Mouse (Mus musculus): ENCODE measurements at regions not wholly inside any gene's neighbourhood (a gene's known extent, or its start where the extent isn't known, plus 50 kb on each side); places are given as distances from the start of the nearest gene placed in this dataset.

DNA sequence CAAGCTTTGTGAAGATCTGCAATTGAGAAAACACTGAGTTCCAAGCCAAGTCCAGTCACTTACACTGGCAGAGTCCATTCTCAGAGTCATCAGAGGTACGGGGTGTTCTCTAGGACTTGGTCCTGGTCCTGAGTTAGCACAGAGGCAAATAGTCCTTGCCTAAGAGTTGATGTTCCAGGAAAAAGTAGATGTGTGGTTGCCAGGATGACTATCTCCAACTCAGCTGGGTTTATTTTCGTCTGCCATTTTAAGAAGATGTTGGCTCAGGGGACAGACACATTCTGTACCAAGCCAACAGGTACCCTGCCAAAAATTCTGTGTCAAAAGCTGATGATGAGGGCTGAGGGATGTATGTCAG lies 89.6 kb upstream of the Tbl1xr1 start:
- H3K79me2 ChIP-seq (ENCODE audit: control insufficient read depth, insufficient read depth, low read length, poor library complexity) = peaks cover 2% of the 10 kb centered on the region
- peak overlapping the region; percentile 48 for H3K4me3 ChIP-seq (ENCODE audit: control insufficient read depth in 1 of 2, insufficient read depth in 1 of 2, low read depth in 2 of 2, low read length in 2 of 2)
- peak; percentile 61 for DNase-seq (ENCODE audit: low read depth, low spot score)
- peak overlapping the region; percentile 99 for H3K27ac ChIP-seq (ENCODE audit: control insufficient read depth, low read depth, low read length)
- H3K9ac ChIP-seq (ENCODE audit: control insufficient read depth, low read depth, low read length, poor library complexity, severe bottlenecking) = peak overlapping the region; percentile 75
- H3K36me3 ChIP-seq (ENCODE audit: control insufficient read depth in 1 of 2, insufficient read depth in 2 of 2, low read length in 2 of 2) = peaks cover 0 to 66% of the 10 kb centered on the region in 2 experiments; a peak in 2 of 4 replicates
- no peaks in the 10 kb centered on the region for H3K27me3 ChIP-seq (ENCODE audit: control insufficient read depth in 1 of 2, insufficient read depth in 2 of 2, low read length in 2 of 2)
- peaks cover 17 to 52% of the 10 kb centered on the region in 2 experiments for H3K4me1 ChIP-seq (ENCODE audit: control insufficient read depth in 1 of 2, insufficient read depth in 2 of 2, low read length in 2 of 2)
- H3K9me3 ChIP-seq (replicated peaks; ENCODE audit: insufficient read depth, low read length) = no peaks in the 10 kb centered on the region
- TF ChIP-seq GATA1 (IDR thresholded peaks at IDR 0.05; ENCODE audit: low read depth, low read length) = 0 out of 2 replicates have a peak, but pooled peaks have one; percentile 40
- no peak for TF ChIP-seq MYC (IDR thresholded peaks at IDR 0.05; ENCODE audit: low read depth, low read length)
- TF ChIP-seq POLR2AphosphoS2 (IDR thresholded peaks at IDR 0.05; ENCODE audit: low read length) = no peak
- TF ChIP-seq USF1 (IDR thresholded peaks at IDR 0.05; ENCODE audit: low read depth, low read length) = no peak
- TF ChIP-seq ETS1 (IDR thresholded peaks at IDR 0.05; ENCODE audit: low read depth, low read length) = peak; percentile 38; the same call in 1 of the 2 replicates
- TF ChIP-seq MXI1 (IDR thresholded peaks at IDR 0.05; ENCODE audit: low read depth, low read length) = 0 out of 2 replicates have a peak, but pooled peaks have one; percentile 0
- TF ChIP-seq ZMIZ1 (IDR thresholded peaks at IDR 0.05; ENCODE audit: low read depth, low read length) = no peak
- no peak for TF ChIP-seq POLR2A (IDR thresholded peaks at IDR 0.05; ENCODE audit: control insufficient read depth in 1 of 2, insufficient read depth in 1 of 2, low read depth in 1 of 2, low read length in 2 of 2, poor library complexity in 1 of 2)
- TF ChIP-seq MYB (IDR thresholded peaks at IDR 0.05; ENCODE audit: low read depth, low read length) = no peak

DNA sequence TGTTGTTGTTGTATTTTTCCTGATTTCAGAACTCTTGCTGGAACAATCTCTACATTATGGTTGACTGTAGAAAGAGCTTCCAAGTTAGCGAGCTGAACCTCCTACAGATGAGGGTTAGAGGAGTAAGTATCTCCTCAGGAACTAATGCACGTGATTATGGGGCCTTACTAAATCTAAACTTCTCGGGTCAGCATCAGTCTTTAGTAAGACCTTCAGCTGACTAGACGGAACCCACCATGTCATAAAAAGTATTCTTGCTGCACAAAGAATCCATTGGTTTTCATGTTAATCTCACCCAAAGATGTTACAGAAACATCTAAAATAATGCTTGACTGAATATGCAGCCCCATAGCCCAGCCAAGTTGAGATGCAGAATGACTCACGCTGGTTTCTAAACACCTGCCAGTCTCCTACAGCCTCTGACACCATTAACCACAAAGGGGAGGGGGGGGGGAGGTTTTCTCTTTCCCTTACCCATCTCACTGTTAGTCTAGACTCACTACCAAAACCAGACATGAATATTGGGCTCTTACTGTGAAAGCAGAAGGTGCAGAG lies 88.9 kb upstream of the Tbl1xr1 start:
- H3K4me3 ChIP-seq (ENCODE audit: control insufficient read depth in 1 of 2, insufficient read depth in 1 of 2, low read depth in 2 of 2, low read length in 2 of 2) = peak overlapping the region; percentile 48 to 50
- peaks cover 19 to 55% of the 10 kb centered on the region in 2 experiments for H3K4me1 ChIP-seq (ENCODE audit: control insufficient read depth in 1 of 2, insufficient read depth in 2 of 2, low read length in 2 of 2)
- H3K27me3 ChIP-seq (ENCODE audit: control insufficient read depth in 1 of 2, insufficient read depth in 2 of 2, low read length in 2 of 2) = no peaks in the 10 kb centered on the region
- H3K36me3 ChIP-seq (ENCODE audit: control insufficient read depth in 1 of 2, insufficient read depth in 2 of 2, low read length in 2 of 2) = peaks cover 0 to 65% of the 10 kb centered on the region in 2 experiments; a peak in 2 of 4 replicates
- H3K27ac ChIP-seq (ENCODE audit: control insufficient read depth, low read depth, low read length) = peak overlapping the region; percentile 99
- H3K9ac ChIP-seq (ENCODE audit: control insufficient read depth, low read depth, low read length, poor library complexity, severe bottlenecking) = peak overlapping the region; percentile 75
- H3K9me3 ChIP-seq (replicated peaks; ENCODE audit: insufficient read depth, low read length) = no peaks in the 10 kb centered on the region
- peaks cover 2% of the 10 kb centered on the region for H3K79me2 ChIP-seq (ENCODE audit: control insufficient read depth, insufficient read depth, low read length, poor library complexity)
- peak; percentile 18; the same call in 1 of the 2 replicates for TF ChIP-seq USF1 (IDR thresholded peaks at IDR 0.05; ENCODE audit: low read depth, low read length)
- peak; percentile 72 for TF ChIP-seq BHLHE40 (IDR thresholded peaks at IDR 0.05; ENCODE audit: borderline replicate concordance, low read depth, low read length)
- TF ChIP-seq MAFK (IDR thresholded peaks at IDR 0.05; ENCODE audit: borderline replicate concordance, low read depth, low read length) = 0 out of 2 replicates have a peak, but pooled peaks have one; percentile 38
- peak; percentile 57 to 60 for TF ChIP-seq EP300 (IDR thresholded peaks at IDR 0.05; ENCODE audit: low read depth in 1 of 2, low read length in 2 of 2)
- peak; percentile 88 for TF ChIP-seq ETS1 (IDR thresholded peaks at IDR 0.05; ENCODE audit: low read depth, low read length)
- 0 out of 2 replicates have a peak, but pooled peaks have one; percentile 30 for TF ChIP-seq TBP (IDR thresholded peaks at IDR 0.05; ENCODE audit: low read depth, low read length)
- TF ChIP-seq ZC3H11A (IDR thresholded peaks at IDR 0.05; ENCODE audit: low read depth, low read length) = no peak
- no peak for TF ChIP-seq MAX (IDR thresholded peaks at IDR 0.05; ENCODE audit: low read length)
- peak; percentile 84 for TF ChIP-seq JUND (IDR thresholded peaks at IDR 0.05; ENCODE audit: low read depth, low read length)
- 0 out of 2 replicates have a peak, but pooled peaks have one; percentile 3 for TF ChIP-seq NELFE (IDR thresholded peaks at IDR 0.05; ENCODE audit: low read depth, low read length)
- TF ChIP-seq MAZ (IDR thresholded peaks at IDR 0.05; ENCODE audit: low read depth, low read length) = no peak; the same call in 1 of the 2 replicates
- peak; percentile 1; the same call in 1 of the 2 replicates for TF ChIP-seq SIN3A (IDR thresholded peaks at IDR 0.05; ENCODE audit: low read length)
- TF ChIP-seq TCF12 (IDR thresholded peaks at IDR 0.05; ENCODE audit: low read depth, low read length) = peak; percentile 48; the same call in 1 of the 2 replicates
- DNase-seq (ENCODE audit: low read depth, low spot score) = peak; percentile 84

Measured in MEL (cell line).